9 mouse cellular contexts compared by ENCODE assay signal in genomic region chr4:150937293-150938062, GRCm38 (mm10). TPM values are rescaled to one million over a fixed set of nuclear protein-coding genes. Genes with fewer than 3 reads are reported as not detected.
DNase-seq lines count a peak whose midpoint lies in the region; ATAC-seq and TF ChIP-seq lines count a peak whose summit lies in the region.
"Had no signal": no experiment of that assay in that cellular context is flagged by ENCODE, and none has a peak within 500 bp of the region (broad histone marks: within the 10 kb centered on the region; RNA-seq: fewer than 3 reads in every experiment).

No protein-coding gene starts in this region.

- TF ChIP-seq CTCF in cerebellum, adult 2 months (IDR thresholded peaks at IDR 0.05; ENCODE audit: borderline replicate concordance, insufficient read depth, low read depth, low read length): no peak

- peak overlapping the region; percentile 23 for H3K4me3 ChIP-seq in cerebellum, adult 2 months (replicated peaks; ENCODE audit: insufficient read depth, low read depth, low read length)

- no peak overlapping the region for H3K27ac ChIP-seq in cerebellum, adult 2 months (ENCODE audit: insufficient read depth, low read length)

- H3K4me1 ChIP-seq in cerebellum, adult 2 months (ENCODE audit: control insufficient read depth, insufficient read depth, low read length): no peaks in the 10 kb centered on the region

- ATAC-seq in inflammation-experienced regulatory T-cells, adult 6 months: peak; percentile 30

- no peak for TF ChIP-seq POLR2A in cerebellum, adult 2 months (IDR thresholded peaks at IDR 0.05; ENCODE audit: borderline replicate concordance, insufficient read depth, low read length)

- H3K27me3 ChIP-seq in cerebellum, adult 2 months (ENCODE audit: control insufficient read depth, insufficient read depth, low read length): no peaks in the 10 kb centered on the region; the same call in 1 of the 2 replicates

- 67% methylated on average over 16 of the region's 16 CpGs for WGBS in cerebellum, adult 2 months

- peak; percentile 48 to 60 for DNase-seq in left cerebral cortex, adult 18-20 months (ENCODE audit: low spot score in 2 of 2)
- no peak for DNase-seq in left cerebral cortex, adult 11 months (ENCODE audit: low spot score)
- DNase-seq in T-cell, adult 2 months (ENCODE audit: low spot score): peak; percentile 58
- peak; percentile 66 to 69 for DNase-seq in cerebellum, adult 2 months
- peak; percentile 28 to 30 for DNase-seq in natural killer cell, adult 2 months (ENCODE audit: low spot score in 2 of 2)
- DNase-seq in spleen, postnatal 14 days (ENCODE audit: low spot score in 2 of 2): no peak

RNA-seq across cellular contexts. Expression of gene Tnfrsf9, which starts 23.1 kb away (rescaled TPM):
- under 1 TPM; 0.35 to 0.94 TPM for total RNA-seq in left cerebral cortex, adult 18-20 months (2021)
- 0.64 and 0.67 TPM in 2 replicates for polyA plus RNA-seq in cerebellum, adult 2 months (2012; rRNA removed)
- polyA plus RNA-seq in inflammation-experienced regulatory T-cells, adult 6 months (2017; shearing (Covaris generic)): 100 to 1,000 TPM; 101 to 158 (median 156) TPM

RNA-seq across cellular contexts. Expression of gene Park7, which starts 23.2 kb away (rescaled TPM):
- 100 to 1,000 TPM; 215 to 216 TPM for total RNA-seq in left cerebral cortex, adult 18-20 months (2021)
- 362 and 384 TPM in 2 replicates for polyA plus RNA-seq in cerebellum, adult 2 months (2012; rRNA removed)
- polyA plus RNA-seq in inflammation-experienced regulatory T-cells, adult 6 months (2017; shearing (Covaris generic)): 100 to 1,000 TPM; 379 to 537 (median 522) TPM

RNA-seq across cellular contexts. Expression of gene Uts2, which starts 59.4 kb away (rescaled TPM):
- total RNA-seq in left cerebral cortex, adult 18-20 months (2021): not detected
- polyA plus RNA-seq in cerebellum, adult 2 months (2012; rRNA removed): 1.9 and 3.1 TPM in 2 replicates
- not detected for polyA plus RNA-seq in inflammation-experienced regulatory T-cells, adult 6 months (2017; shearing (Covaris generic))
- total RNA-seq: liver, adult 2 months had no signal
- polyA plus RNA-seq: liver, adult 2 months; stomach, embryonic 14.5 days had no signal

Comparison
In these comparisons a context has a peak if more than half of its experiments do, and no peak if none do; other contexts are left out.
1. DNase-seq: peak in left cerebral cortex, adult 18-20 months (2 of 2), T-cell, adult 2 months (single experiment), cerebellum, adult 2 months (2 of 2) and natural killer cell, adult 2 months (2 of 2); none in left cerebral cortex, adult 11 months (single experiment) and spleen, postnatal 14 days (0 of 2).
2. RNA of gene Tnfrsf9, which starts 23.1 kb away (polyA plus RNA-seq): 101 to 158 TPM in inflammation-experienced regulatory T-cells, adult 6 months; 0.64 to 0.67 TPM in cerebellum, adult 2 months; every median in the first group is over 10 times any median in the second.